Mouse (Mus musculus): ENCODE measurements around the gene Mms19.

DNA sequence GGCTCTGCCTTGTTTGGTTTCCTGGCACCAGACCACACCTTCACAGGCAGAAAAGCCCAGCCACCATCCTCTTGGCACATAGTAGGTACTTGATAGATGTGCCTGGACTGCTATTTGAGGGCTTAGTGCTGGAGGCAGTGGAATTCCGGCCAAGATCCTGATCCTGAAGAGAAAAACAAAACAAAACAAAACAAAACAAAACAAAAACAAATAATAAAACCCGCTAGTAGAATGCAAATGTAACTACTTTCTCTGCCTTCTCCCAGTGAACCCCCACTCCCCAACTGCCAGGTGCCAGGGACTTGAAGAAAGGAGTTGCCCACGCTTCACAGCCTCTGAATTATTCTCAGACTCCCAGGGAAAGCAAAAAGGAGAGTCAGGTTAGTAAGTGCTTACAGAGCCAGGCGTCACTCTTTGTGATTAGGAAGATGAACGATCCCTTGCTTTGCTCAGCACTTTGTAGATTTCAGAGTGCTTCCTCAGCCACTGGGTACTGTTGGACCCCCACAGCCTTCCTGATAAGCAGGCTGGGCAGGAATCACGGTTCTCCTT is 11.0 kb upstream of the Mms19 start:
- no peak for TF ChIP-seq GATA1 (IDR thresholded peaks at IDR 0.05; ENCODE audit: borderline replicate concordance, low read length)
- TF ChIP-seq FLI1 (IDR thresholded peaks at IDR 0.05; ENCODE audit: low read length): no peak
